Mouse (Mus musculus): ENCODE data around the gene Fam110a. TPM values are rescaled to one million over a fixed set of nuclear protein-coding genes. Genes with fewer than 3 reads are reported as not detected.

The Fam110a gene
- polyA plus RNA-seq, 1 experiment from 2014 or later: 31.7 TPM

DNA sequence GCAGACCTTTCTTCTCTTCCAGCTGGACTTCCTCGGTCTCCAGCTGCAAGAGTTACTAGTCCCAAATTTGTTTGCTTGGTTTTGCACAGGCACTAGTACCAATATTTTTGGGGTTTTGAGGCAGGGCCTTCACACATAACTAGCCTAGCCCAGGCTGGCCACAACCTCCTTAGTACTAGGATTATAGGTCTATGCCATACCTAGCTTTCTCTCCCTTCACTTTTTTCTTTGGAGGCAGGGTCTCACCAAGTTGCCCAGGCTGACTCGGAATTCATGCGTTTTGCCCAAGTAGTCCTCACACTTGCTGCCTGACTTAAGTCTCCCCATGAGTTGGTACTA, 305 bp upstream of the Fam110a start:
- Histone ChIP-seq H3K36me3 (no peaks in the 10 kb centered on the region), H3K4me1 (replicated peaks) (peaks cover 30% of the 10 kb centered on the region), H3K4me3 (replicated peaks) (peak overlapping the region; percentile 74), H3K9me3 (no peaks in the 10 kb centered on the region), H3K9ac (replicated peaks) (peak overlapping the region; percentile 70; the same call in 1 of the 2 replicates), H3K27me3 (0 out of 2 replicates have a peak, but pooled peaks cover under 1% of the 10 kb centered on the region), H3K27ac (0 out of 2 replicates have a peak overlapping the region, but pooled peaks have one; percentile 13), H3K4me2 (peak overlapping the region; percentile 82)
- ATAC-seq (ENCODE audit: insufficient number of reproducible peaks, insufficient read depth, low FRiP score, low TSS enrichment, low read depth): no peak
- WGBS: 37% methylated on average over 3 of the region's 3 CpGs

GRCm38 (mm10) chr2:151978494-151978893, 1.5 kb downstream of the Fam110a start:
- Histone ChIP-seq H3K9me3 (no peaks in the 10 kb centered on the region), H3K4me3 (replicated peaks) (peak overlapping the region; percentile 74; the same call in 1 of the 2 replicates), H3K4me2 (peak overlapping the region; percentile 82), H3K4me1 (replicated peaks) (peaks cover 39% of the 10 kb centered on the region), H3K27ac (no peak overlapping the region; the same call in 1 of the 2 replicates), H3K9ac (replicated peaks) (no peak overlapping the region; the same call in 1 of the 2 replicates), H3K27me3 (peaks cover 18% of the 10 kb centered on the region), H3K36me3 (no peaks in the 10 kb centered on the region)
- no peak for ATAC-seq (ENCODE audit: insufficient number of reproducible peaks, insufficient read depth, low FRiP score, low TSS enrichment, low read depth)
- WGBS: 47% methylated on average over 6 of the region's 6 CpGs

DNA sequence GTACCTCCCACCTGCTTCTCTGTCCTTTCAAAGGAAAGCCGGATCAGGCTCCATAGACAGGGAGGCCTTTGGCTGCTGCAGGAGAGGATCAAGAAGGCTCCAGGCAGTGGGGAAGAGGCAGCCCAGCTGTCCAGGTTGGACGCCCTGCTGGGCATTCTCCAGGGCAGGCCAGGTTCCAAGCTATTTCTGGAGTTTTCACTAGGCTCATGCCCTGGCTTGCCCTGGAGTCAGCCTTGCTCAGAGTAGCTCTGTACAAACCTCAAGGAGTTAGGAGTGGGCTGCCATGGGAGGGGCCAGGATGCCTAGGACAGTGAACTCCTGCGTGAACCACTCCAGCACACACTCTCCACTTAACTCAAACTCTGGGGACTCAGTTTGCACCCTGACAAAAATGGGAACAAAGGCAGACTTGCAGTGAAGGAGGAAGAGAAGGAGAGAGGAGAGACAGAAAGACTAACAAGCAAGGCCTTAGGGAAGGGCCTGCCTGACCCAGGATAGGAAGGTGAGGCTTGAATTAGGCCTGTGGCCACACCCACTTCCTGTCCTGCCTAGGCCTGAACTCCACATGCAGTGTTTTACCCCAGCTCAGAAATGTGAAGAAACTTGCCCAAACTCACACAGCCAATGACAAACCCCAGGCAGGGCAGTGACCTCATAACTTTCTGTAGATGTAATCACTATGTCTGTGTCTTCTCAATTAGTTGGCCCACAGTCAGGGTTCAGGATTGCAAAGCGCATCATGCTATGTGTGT, 2.2 kb downstream of the Fam110a start:
- Histone ChIP-seq H3K9ac (replicated peaks) (no peak overlapping the region), H3K4me2 (peak overlapping the region; percentile 82; the same call in 1 of the 2 replicates), H3K4me3 (replicated peaks) (no peak overlapping the region), H3K4me1 (replicated peaks) (peaks cover 45% of the 10 kb centered on the region), H3K27ac (no peak overlapping the region), H3K27me3 (peaks cover 25% of the 10 kb centered on the region), H3K9me3 (no peaks in the 10 kb centered on the region), H3K36me3 (no peaks in the 10 kb centered on the region)
- WGBS: 71% methylated on average over 4 of the region's 4 CpGs
- ATAC-seq (ENCODE audit: insufficient number of reproducible peaks, insufficient read depth, low FRiP score, low TSS enrichment, low read depth): no peak

DNA sequence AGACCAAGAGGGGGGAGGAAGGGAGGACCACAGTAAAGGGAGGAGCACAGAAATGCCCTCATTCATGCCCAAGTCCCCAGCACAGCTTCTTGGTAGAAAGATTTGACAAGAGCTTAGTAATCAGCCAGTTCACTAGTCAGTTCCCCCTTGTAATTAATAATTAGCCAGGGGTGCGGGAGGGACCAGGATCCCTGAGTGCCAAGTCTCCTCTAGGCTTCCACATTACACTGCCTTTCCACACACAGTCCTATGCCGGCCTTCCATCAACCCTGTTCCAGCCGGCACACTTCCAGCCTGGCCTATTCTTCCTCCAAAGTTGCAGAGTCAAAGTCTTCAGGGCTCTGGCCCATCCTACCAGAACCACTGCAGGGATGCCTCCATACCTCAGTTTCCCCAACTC, 4.0 kb downstream of the Fam110a start:
- 91% methylated on average over 3 of the region's 3 CpGs for WGBS
- Histone ChIP-seq H3K4me3 (replicated peaks) (no peak overlapping the region), H3K9ac (replicated peaks) (no peak overlapping the region), H3K36me3 (no peaks in the 10 kb centered on the region), H3K27me3 (peaks cover 32% of the 10 kb centered on the region), H3K9me3 (no peaks in the 10 kb centered on the region), H3K4me1 (replicated peaks) (peaks cover 62% of the 10 kb centered on the region), H3K27ac (no peak overlapping the region), H3K4me2 (no peak overlapping the region)
- no peak for ATAC-seq (ENCODE audit: insufficient number of reproducible peaks, insufficient read depth, low FRiP score, low TSS enrichment, low read depth)

DNA sequence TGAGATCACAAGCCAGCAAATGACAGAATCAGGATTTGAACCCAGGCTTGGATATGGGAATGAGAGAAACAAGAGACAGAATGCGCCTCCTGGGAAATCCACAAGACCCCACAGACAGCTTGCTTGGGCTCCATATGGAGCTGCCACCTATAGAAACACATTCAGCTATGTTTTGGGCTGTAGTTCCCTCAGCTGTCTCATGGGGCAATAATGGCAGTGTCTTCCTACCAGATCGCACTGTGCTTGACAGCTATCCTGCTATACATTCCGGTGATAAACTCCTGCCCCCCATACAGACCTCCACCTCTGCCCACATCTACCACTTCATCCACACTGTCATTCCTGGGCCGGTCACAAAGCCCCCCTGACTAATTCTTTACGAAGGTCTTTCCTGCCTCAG, 4.7 kb downstream of the Fam110a start:
- H3K27me3 ChIP-seq: peaks cover 32% of the 10 kb centered on the region
- ATAC-seq (ENCODE audit: insufficient number of reproducible peaks, insufficient read depth, low FRiP score, low TSS enrichment, low read depth): no peak
- H3K36me3 ChIP-seq: peaks cover 2% of the 10 kb centered on the region; the same call in 1 of the 2 replicates
- WGBS: 85% methylated on average over 5 of the region's 5 CpGs
- H3K9ac ChIP-seq (replicated peaks): no peak overlapping the region
- no peak overlapping the region for H3K4me3 ChIP-seq (replicated peaks)
- H3K4me1 ChIP-seq (replicated peaks): peaks cover 63% of the 10 kb centered on the region
- H3K9me3 ChIP-seq: no peaks in the 10 kb centered on the region
- no peak overlapping the region for H3K4me2 ChIP-seq
- H3K27ac ChIP-seq: no peak overlapping the region

DNA sequence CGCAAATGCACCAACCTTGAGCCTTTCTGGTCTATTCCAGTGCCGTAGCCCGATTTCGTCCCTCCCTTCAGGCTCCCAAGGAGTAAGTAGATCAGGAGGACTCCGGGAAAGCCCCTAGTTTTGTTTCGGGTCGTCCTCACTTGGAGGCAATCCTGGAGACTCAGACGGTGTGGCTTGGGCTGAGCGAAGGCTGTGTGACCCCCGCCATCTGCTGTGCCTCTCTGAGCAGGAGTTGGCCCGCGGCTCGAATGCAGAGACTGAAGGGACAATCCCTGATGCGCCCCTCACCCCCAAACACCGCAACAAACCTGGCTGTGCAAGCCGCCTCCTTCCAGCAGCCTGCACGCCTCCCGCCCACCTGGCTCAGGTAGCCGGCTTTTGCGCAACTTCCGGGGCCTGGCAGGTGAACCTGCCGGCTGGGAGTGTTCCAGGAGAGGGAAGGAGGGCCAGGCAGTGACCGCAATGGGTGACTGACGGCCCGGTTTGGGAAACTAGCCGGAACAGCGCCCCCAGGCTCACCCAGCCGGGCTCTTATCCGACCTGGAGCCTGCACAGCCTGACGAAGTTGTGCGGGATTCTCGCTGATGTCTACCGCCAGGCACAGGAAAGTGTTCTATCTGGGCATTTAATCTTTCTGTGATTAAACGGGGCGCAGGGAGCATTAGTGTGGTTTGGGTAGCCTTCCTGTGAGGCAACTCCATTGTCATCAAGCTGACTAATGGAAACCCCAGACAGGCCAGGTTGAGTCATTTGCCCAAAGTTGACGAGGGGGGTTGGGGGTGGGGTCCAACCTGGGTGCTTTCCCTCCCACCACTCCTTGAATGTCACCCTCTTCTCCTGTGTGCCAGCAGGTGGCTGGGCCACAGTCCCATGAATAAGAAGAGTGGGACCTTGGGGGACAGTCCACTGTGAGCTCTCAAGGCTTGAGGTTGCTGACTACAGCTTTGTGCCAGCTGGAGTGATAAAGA, 6.1 kb downstream of the Fam110a start:
- Histone ChIP-seq H3K27me3 (peaks cover 32% of the 10 kb centered on the region), H3K4me2 (peak overlapping the region; percentile 45), H3K4me3 (replicated peaks) (peak overlapping the region; percentile 17), H3K27ac (no peak overlapping the region; the same call in 1 of the 2 replicates), H3K36me3 (peaks cover 15% of the 10 kb centered on the region), H3K9ac (replicated peaks) (peak overlapping the region; percentile 35), H3K9me3 (no peaks in the 10 kb centered on the region), H3K4me1 (replicated peaks) (peaks cover 65% of the 10 kb centered on the region)
- no peak for ATAC-seq (ENCODE audit: insufficient number of reproducible peaks, insufficient read depth, low FRiP score, low TSS enrichment, low read depth)
- WGBS: 12% methylated on average over 36 of the region's 36 CpGs

GRCm38 (mm10) chr2:151972880-151973594, 7.0 kb downstream of the Fam110a start:
- Histone ChIP-seq H3K4me1 (replicated peaks) (peaks cover 65% of the 10 kb centered on the region), H3K27me3 (peaks cover 32% of the 10 kb centered on the region), H3K4me2 (peak overlapping the region; percentile 45), H3K9ac (replicated peaks) (peak overlapping the region; percentile 35), H3K4me3 (replicated peaks) (peak overlapping the region; percentile 17), H3K36me3 (peaks cover 22% of the 10 kb centered on the region), H3K27ac (no peak overlapping the region; the same call in 1 of the 2 replicates), H3K9me3 (no peaks in the 10 kb centered on the region)
- no peak for ATAC-seq (ENCODE audit: insufficient number of reproducible peaks, insufficient read depth, low FRiP score, low TSS enrichment, low read depth)
- 21% methylated on average over 23 of the region's 23 CpGs for WGBS

DNA sequence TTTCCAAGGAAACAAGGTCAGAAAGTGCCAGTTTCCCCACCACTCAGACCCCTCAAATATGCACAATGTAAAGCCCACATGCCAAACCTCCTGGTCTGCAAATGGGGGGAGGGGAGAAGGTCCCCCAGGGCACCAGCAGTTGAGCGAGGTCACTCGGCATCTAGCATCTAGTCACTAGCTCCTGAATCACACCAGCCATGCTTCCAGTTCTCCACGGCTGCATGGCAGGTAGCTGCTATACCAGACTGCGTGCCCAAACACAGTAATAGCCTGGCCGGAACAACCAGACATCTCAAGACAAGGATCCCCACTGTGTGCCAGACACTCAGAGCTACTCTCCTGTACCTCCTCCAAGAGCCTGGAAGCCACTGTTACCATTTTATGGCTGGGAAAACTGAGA, 8.3 kb downstream of the Fam110a start:
- WGBS: 85% methylated on average over 5 of the region's 5 CpGs
- H3K4me1 ChIP-seq (replicated peaks): peaks cover 72% of the 10 kb centered on the region
- H3K4me2 ChIP-seq: no peak overlapping the region

GRCm38 (mm10) chr2:151970191-151971172, 9.5 kb downstream of the Fam110a start:
- no peaks in the 10 kb centered on the region for H3K9me3 ChIP-seq
- peak overlapping the region; percentile 63 for H3K4me2 ChIP-seq
- peak overlapping the region; percentile 78 for H3K27ac ChIP-seq
- peak; percentile 75; the same call in 1 of the 2 replicates for ATAC-seq (ENCODE audit: insufficient number of reproducible peaks, insufficient read depth, low FRiP score, low TSS enrichment, low read depth)
- 53% methylated on average over 53 of the region's 53 CpGs for WGBS
- H3K4me3 ChIP-seq (replicated peaks): peak overlapping the region; percentile 38
- H3K9ac ChIP-seq (replicated peaks): peak overlapping the region; percentile 61
- peaks cover 72% of the 10 kb centered on the region for H3K4me1 ChIP-seq (replicated peaks)
- peaks cover 22% of the 10 kb centered on the region for H3K36me3 ChIP-seq
- H3K27me3 ChIP-seq: peaks cover 32% of the 10 kb centered on the region

More for the DNA sequence above, 8.3 kb downstream of the Fam110a start:
- Histone ChIP-seq H3K9ac (replicated peaks) (no peak overlapping the region), H3K27me3 (peaks cover 32% of the 10 kb centered on the region), H3K36me3 (peaks cover 22% of the 10 kb centered on the region), H3K9me3 (no peaks in the 10 kb centered on the region), H3K27ac (no peak overlapping the region), H3K4me3 (replicated peaks) (no peak overlapping the region)
- no peak for ATAC-seq (ENCODE audit: insufficient number of reproducible peaks, insufficient read depth, low FRiP score, low TSS enrichment, low read depth)

- Histone ChIP-seq H3K9me3 (no peaks in the 10 kb centered on the region), H3K27me3 (peaks cover 23% of the 10 kb centered on the region), H3K9ac (replicated peaks) (no peak overlapping the region), H3K4me2 (peak overlapping the region; percentile 63; the same call in 1 of the 2 replicates), H3K36me3 (peaks cover 22% of the 10 kb centered on the region), H3K4me3 (replicated peaks) (no peak overlapping the region), H3K27ac (no peak overlapping the region), H3K4me1 (replicated peaks) (peaks cover 76% of the 10 kb centered on the region)
- no peak for ATAC-seq (ENCODE audit: insufficient number of reproducible peaks, insufficient read depth, low FRiP score, low TSS enrichment, low read depth)
- 90% methylated on average over 6 of the region's 6 CpGs for WGBS
Observed at GRCm38 (mm10) chr2:151969396-151969795, 10.6 kb downstream of the Fam110a start.
